Mouse (Mus musculus) MEL (cell line): ENCODE data around the gene Ace3. TPM values are rescaled to one million over a fixed set of nuclear protein-coding genes. Genes with fewer than 3 reads are reported as not detected.
A peak's percentile ranks its signal among the peaks of the same experiment; 100 is the strongest.

Experiments
- DNase-seq: peaks from one replicate; pipeline ENCODE4 v3.0.0; 2011; ENCODE audit warnings: low read depth, low spot score
- H3K27ac ChIP-seq: 2 replicates; pipeline ENCODE4 v1.5.1; 2012; ENCODE audit warnings: low read depth, mild to moderate bottlenecking, control low read depth, low read length, moderate library complexity; ENCODE audit not compliant: control insufficient read depth
- H3K27me3 ChIP-seq, 2 experiments: fragments of 150-350 bp in 1 of 2; sonication (generic) in 1 of 2; 2 replicates each; pipeline ENCODE4 v1.6.1; 2012; ENCODE audit warnings: low read length in 2 of 2, mild to moderate bottlenecking in 2 of 2, improper control_type of control experiment in 1 of 2, moderate library complexity in 1 of 2; ENCODE audit not compliant: insufficient read depth in 2 of 2, control insufficient read depth in 1 of 2
- H3K36me3 ChIP-seq, 2 experiments: 2 replicates each; pipeline ENCODE4 v1.6.1; 2012 to 2014; ENCODE audit warnings: low read length in 2 of 2, improper control_type of control experiment in 1 of 2, inconsistent platforms in 1 of 2, mild to moderate bottlenecking in 1 of 2; ENCODE audit not compliant: insufficient read depth in 2 of 2, control insufficient read depth in 1 of 2
- H3K4me1 ChIP-seq, 2 experiments: fragments of 150-350 bp in 1 of 2; sonication (generic) in 1 of 2; 2 replicates each; pipeline ENCODE4 v1.6.1; 2012; ENCODE audit warnings: low read length in 2 of 2, improper control_type of control experiment in 1 of 2, mild to moderate bottlenecking in 1 of 2; ENCODE audit not compliant: insufficient read depth in 2 of 2, control insufficient read depth in 1 of 2
- H3K4me3 ChIP-seq, 2 experiments: fragments of 150-350 bp in 1 of 2; sonication (generic) in 1 of 2; 2 replicates each; pipeline ENCODE4 v1.5.1; 2012; ENCODE audit warnings: low read depth in 2 of 2, low read length in 2 of 2, mild to moderate bottlenecking in 2 of 2, moderate library complexity in 2 of 2, control low read depth in 1 of 2, improper control_type of control experiment in 1 of 2; ENCODE audit not compliant: control insufficient read depth in 1 of 2, insufficient read depth in 1 of 2
- H3K79me2 ChIP-seq: 2 replicates; pipeline ENCODE4 v1.6.1; 2012; ENCODE audit warnings: mild to moderate bottlenecking, low read length, moderate library complexity; ENCODE audit not compliant: control insufficient read depth, poor library complexity, insufficient read depth
- H3K9ac ChIP-seq: 2 replicates; pipeline ENCODE4 v1.6.1; 2012; ENCODE audit warnings: low read depth, mild to moderate bottlenecking, control low read depth, low read length, moderate library complexity; ENCODE audit not compliant: control insufficient read depth, poor library complexity, severe bottlenecking
- H3K9me3 ChIP-seq: fragments of 150-350 bp; sonication (generic); replicated peaks from 2 replicates; pipeline ENCODE4 v1.6.1; 2012; ENCODE audit warnings: mild to moderate bottlenecking, low read length, improper control_type of control experiment, moderate library complexity; ENCODE audit not compliant: insufficient read depth
- CHD1 ChIP-seq: IDR thresholded peaks from 2 replicates; pipeline ENCODE4 v1.6.1; 2012; ENCODE audit warnings: low read depth, mild to moderate bottlenecking, inconsistent platforms, low read length, improper control_type of control experiment
- ELF1 ChIP-seq: IDR thresholded peaks from 2 replicates; pipeline ENCODE4 v1.6.1; 2014; ENCODE audit warnings: low read depth, mild to moderate bottlenecking, inconsistent platforms, low read length, improper control_type of control experiment, moderate library complexity
- EP300 ChIP-seq, 2 experiments: IDR thresholded peaks; 2 replicates each; pipeline ENCODE4 v1.6.1; 2011; ENCODE audit warnings: improper control_type of control experiment in 2 of 2, low read length in 2 of 2, low read depth in 1 of 2, mild to moderate bottlenecking in 1 of 2
- ETS1 ChIP-seq: IDR thresholded peaks from 2 replicates; pipeline ENCODE4 v1.6.1; 2012; ENCODE audit warnings: low read depth, mild to moderate bottlenecking, inconsistent platforms, low read length, improper control_type of control experiment, moderate library complexity
- GATA1 ChIP-seq: IDR thresholded peaks from 2 replicates; pipeline ENCODE4 v1.6.1; 2011; ENCODE audit warnings: low read depth, low read length, improper control_type of control experiment
- JUND ChIP-seq: IDR thresholded peaks from 2 replicates; pipeline ENCODE4 v1.6.1; 2011; ENCODE audit warnings: low read depth, mild to moderate bottlenecking, improper control_type of control experiment, low read length
- KAT2A ChIP-seq: conservative IDR thresholded peaks from 2 replicates; pipeline ENCODE4 v1.6.1; 2012; ENCODE audit warnings: low read depth, low read length, improper control_type of control experiment, inconsistent platforms
- MAFK ChIP-seq: IDR thresholded peaks from 2 replicates; pipeline ENCODE4 v1.6.1; 2011; ENCODE audit warnings: low read depth, mild to moderate bottlenecking, low read length, improper control_type of control experiment, borderline replicate concordance
- POLR2AphosphoS2 ChIP-seq: IDR thresholded peaks from 2 replicates; pipeline ENCODE4 v1.6.1; 2011; ENCODE audit warnings: low read length, improper control_type of control experiment
- POLR2AphosphoS5 ChIP-seq: IDR thresholded peaks from 2 replicates; pipeline ENCODE4 v1.6.1; 2012; ENCODE audit warnings: low read depth, borderline replicate concordance, mild to moderate bottlenecking, inconsistent platforms, low read length, moderate library complexity, mixed read lengths
- RAD21 ChIP-seq: IDR thresholded peaks from 2 replicates; pipeline ENCODE4 v1.6.1; 2011; ENCODE audit warnings: mild to moderate bottlenecking, low read depth, low read length, improper control_type of control experiment
- RCOR1 ChIP-seq: IDR thresholded peaks from 2 replicates; pipeline ENCODE4 v1.6.1; 2012; ENCODE audit warnings: low read depth, mild to moderate bottlenecking, inconsistent platforms, low read length, improper control_type of control experiment
- SIN3A ChIP-seq: IDR thresholded peaks from 2 replicates; pipeline ENCODE4 v1.6.1; 2012; ENCODE audit warnings: low read length, improper control_type of control experiment, inconsistent platforms
- TAL1 ChIP-seq: IDR thresholded peaks from 2 replicates; pipeline ENCODE4 v1.6.1; 2012; ENCODE audit warnings: mild to moderate bottlenecking, inconsistent platforms, low read length, moderate library complexity, mixed read lengths
- TBP ChIP-seq: IDR thresholded peaks from 2 replicates; pipeline ENCODE4 v1.8.0; 2011; ENCODE audit warnings: low read depth, low read length, improper control_type of control experiment
- TCF12 ChIP-seq: IDR thresholded peaks from 2 replicates; pipeline ENCODE4 v1.6.1; 2014; ENCODE audit warnings: low read depth, mild to moderate bottlenecking, inconsistent platforms, low read length, improper control_type of control experiment, moderate library complexity
- polyA plus RNA-seq, 2 experiments: library from polyadenylated mRNA; stranded (reverse) in 1 of 2; unstranded in 1 of 2; fragments of >175 nt in 1 of 2; fragments of >200 nt in 1 of 2; gene quantifications; 2 replicates each; pipeline versions ENCODE4 v1.2.1 to v1.2.4; 2012; ENCODE audit warnings: low replicate concordance in 2 of 2, low read depth in 1 of 2; ENCODE audit not compliant: insufficient read length in 2 of 2, insufficient read depth in 1 of 2, missing spikeins in 1 of 2
- total RNA-seq: library from RNA; depleted of rRNA; stranded (reverse); fragments of 300-350 nt; gene quantifications from 2 replicates; pipeline ENCODE4 v1.2.3, GENCODE M21; 2012

Gene Ace3
- total and polyA plus RNA-seq, 3 experiments, result not detected

- no peaks in the 10 kb centered on the region for H3K79me2 ChIP-seq
- H3K9ac ChIP-seq, result no peak overlapping the region
- H3K27ac ChIP-seq, result no peak overlapping the region
- H3K27me3 ChIP-seq, result peaks cover 2 to 8% of the 10 kb centered on the region in 2 experiments
- no peak for DNase-seq
- H3K36me3 ChIP-seq, result no peaks in the 10 kb centered on the region; a peak in 1 of 4 replicates
- peaks cover 0 to 1% of the 10 kb centered on the region in 2 experiments; a peak in 2 of 4 replicates for H3K4me1 ChIP-seq
- no peaks in the 10 kb centered on the region for H3K9me3 ChIP-seq
- H3K4me3 ChIP-seq, result no peak overlapping the region
- TF ChIP-seq ELF1 (no peak), TBP (no peak), MAFK (no peak), JUND (no peak), POLR2AphosphoS2 (no peak), RAD21 (no peak), KAT2A (no peak), SIN3A (no peak)
Observed at GRCm38 (mm10) chr11:106020051-106020763, 25.7 kb downstream of the Ace3 start.

- peak; percentile 77 for DNase-seq
- Histone ChIP-seq H3K27ac (no peak overlapping the region), H3K9ac (no peak overlapping the region), H3K9me3 (no peaks in the 10 kb centered on the region), H3K4me3 (no peak overlapping the region), H3K36me3 (peaks cover 0 to 15% of the 10 kb centered on the region in 2 experiments; a peak in 2 of 4 replicates), H3K79me2 (no peaks in the 10 kb centered on the region), H3K27me3 (no peaks in the 10 kb centered on the region), H3K4me1 (peaks cover 10 to 20% of the 10 kb centered on the region in 2 experiments; a peak in 3 of 4 replicates)
- TF ChIP-seq JUND (0 out of 2 replicates have a peak, but pooled peaks have one; percentile 23), ETS1 (peak; percentile 80), SIN3A (no peak), TCF12 (peak; percentile 87), CHD1 (no peak), RCOR1 (peak; percentile 64), TAL1 (peak; percentile 56; the same call in 1 of the 2 replicates), MAFK (no peak), GATA1 (peak; percentile 97), EP300 (IDR thresholded peaks at IDR 0.05; ENCODE audit: low read depth in 1 of 2, low read length in 2 of 2) (peak; percentile 82 to 85), POLR2AphosphoS5 (no peak)
Observed at GRCm38 (mm10) chr11:106025774-106026173, 31.3 kb downstream of the Ace3 start.
